Mouse (Mus musculus) olfactory bulb, adult 2 months (tissue): ENCODE results near the gene Thbs1. TPM values are rescaled to one million over a fixed set of nuclear protein-coding genes. Genes with fewer than 3 reads are reported as not detected.

Experiments
- H3K27ac ChIP-seq: fragments of 200-500 bp; 2 replicates; pipeline ENCODE4 v1.5.1; 2012; ENCODE audit warnings: low read depth, low read length; ENCODE audit not compliant: insufficient read depth
- H3K4me1 ChIP-seq: fragments of 200-500 bp; 2 replicates; pipeline ENCODE4 v1.6.1; 2012; ENCODE audit warnings: low read length; ENCODE audit not compliant: control insufficient read depth, insufficient read depth
- H3K4me3 ChIP-seq: fragments of 200-500 bp; 2 replicates; pipeline ENCODE4 v1.5.1; 2012; ENCODE audit warnings: mild to moderate bottlenecking, low read depth, low read length, moderate library complexity; ENCODE audit not compliant: insufficient read depth
- CTCF ChIP-seq: fragments of 200-500 bp; IDR thresholded peaks from 2 replicates; pipeline ENCODE4 v1.5.1; 2012; ENCODE audit warnings: low read depth, mild to moderate bottlenecking, low read length, moderate library complexity; ENCODE audit not compliant: insufficient read depth
- POLR2A ChIP-seq: fragments of 200-500 bp; IDR thresholded peaks from 2 replicates; pipeline ENCODE4 v1.6.1; 2012; ENCODE audit warnings: mild to moderate bottlenecking, low read depth, low read length, moderate library complexity; ENCODE audit not compliant: insufficient read depth
- WGBS: fragments of 180-500 bp; shearing (Covaris S2); methylation state at CpG from one replicate; pipeline ENCODE4 v1.1.7; 2018; 5-methylcytosine and 5-hydroxymethylcytosine counted together
- polyA plus RNA-seq: library from polyadenylated mRNA; stranded (reverse); fragments of >200 nt; gene quantifications from 2 replicates; pipeline ENCODE4 v1.2.4, GENCODE M21; 2012; ENCODE audit warnings: low replicate concordance; ENCODE audit not compliant: missing spikeins, insufficient read depth, insufficient read length

Thbs1 gene
- polyA plus RNA-seq, result not detected in 2 replicates

DNA sequence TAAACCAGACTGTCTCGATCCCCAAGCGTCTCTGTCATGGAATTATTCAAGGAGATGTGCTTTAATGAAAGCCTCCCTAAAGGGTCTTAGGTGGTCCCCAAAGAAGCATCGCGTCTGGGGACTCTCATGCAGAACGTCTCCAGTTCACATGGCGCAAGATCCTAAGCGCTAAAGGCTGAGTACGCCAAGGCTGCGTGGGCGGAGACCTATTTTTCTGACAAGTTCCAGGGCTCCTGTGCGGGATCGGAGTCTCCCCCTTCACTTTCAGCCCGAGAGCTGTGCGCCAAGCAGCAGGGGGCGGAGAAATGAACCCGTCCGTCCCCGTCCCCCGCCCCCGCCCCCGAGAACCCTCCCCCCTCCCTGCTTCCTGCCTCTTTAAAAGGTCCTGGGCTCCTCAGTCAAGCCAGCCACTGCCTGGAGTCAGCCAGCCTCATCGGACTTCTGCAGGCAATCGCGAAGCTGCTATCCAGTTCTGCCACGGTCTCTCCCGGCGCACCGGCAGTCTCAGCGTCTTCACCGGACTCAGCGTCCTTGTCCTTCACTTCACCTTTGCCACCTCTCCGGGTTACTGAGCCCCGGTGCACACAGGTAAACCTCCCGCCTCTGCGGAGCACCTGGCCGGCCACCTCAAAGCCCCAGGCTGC, at the start of gene Thbs1:
Thbs1 (plus strand) TSS at position 389 of the 644 bp plus-strand sequence.
- Histone ChIP-seq H3K4me1 (peaks cover 13% of the 10 kb centered on the region), H3K27ac (no peak within 1 kb of the TSS), H3K4me3 (peak within 1 kb of the TSS; percentile 44)
- WGBS, result 0% methylated on average over 34 of the region's 36 CpGs
- TF ChIP-seq POLR2A, result no peak
- no peak for TF ChIP-seq CTCF

DNA sequence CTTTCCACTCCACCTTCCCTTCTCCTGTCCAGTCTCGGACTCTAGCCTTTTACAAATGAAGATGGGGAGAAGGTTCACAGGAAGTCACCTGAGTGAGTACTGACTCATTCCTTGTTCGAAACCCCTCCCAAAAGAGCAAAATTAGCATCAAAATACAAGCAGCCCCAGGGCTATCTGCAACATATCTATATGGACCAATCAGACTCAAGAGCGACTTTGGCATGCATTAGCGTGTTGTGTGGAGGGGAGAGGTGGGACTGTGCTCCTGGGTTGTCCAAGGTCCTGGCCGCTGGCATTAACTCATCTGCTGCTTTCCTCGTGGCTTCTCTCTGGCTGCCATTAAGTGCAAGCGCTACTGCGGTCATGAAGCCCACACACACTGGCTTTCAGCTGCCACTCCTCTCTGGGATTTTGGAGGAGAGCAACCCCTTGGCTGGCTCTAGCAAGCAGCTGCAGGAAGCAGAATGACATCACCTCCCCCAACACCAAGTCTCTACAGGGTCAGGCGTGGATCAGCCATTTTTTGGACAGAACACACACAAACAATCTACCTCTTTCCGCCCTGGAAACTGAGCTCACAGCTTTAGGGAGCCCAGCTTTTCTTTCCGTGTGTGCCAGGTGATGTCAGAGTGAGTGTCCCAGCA, 47.4 kb upstream of the Thbs1 start:
- no peaks in the 10 kb centered on the region for H3K4me1 ChIP-seq
- WGBS, result 86% methylated on average over 11 of the region's 11 CpGs
- no peak for TF ChIP-seq CTCF
- no peak for TF ChIP-seq POLR2A
- H3K27ac ChIP-seq, result no peak overlapping the region
- no peak overlapping the region for H3K4me3 ChIP-seq

- Histone ChIP-seq H3K4me1 (no peaks in the 10 kb centered on the region), H3K4me3 (no peak overlapping the region), H3K27ac (no peak overlapping the region)
- TF ChIP-seq POLR2A, result no peak
- no peak for TF ChIP-seq CTCF
- 83% methylated on average over 8 of the region's 8 CpGs for WGBS
Observed at GRCm38 (mm10) chr2:118066065-118066770, 45.5 kb upstream of the Thbs1 start.

DNA sequence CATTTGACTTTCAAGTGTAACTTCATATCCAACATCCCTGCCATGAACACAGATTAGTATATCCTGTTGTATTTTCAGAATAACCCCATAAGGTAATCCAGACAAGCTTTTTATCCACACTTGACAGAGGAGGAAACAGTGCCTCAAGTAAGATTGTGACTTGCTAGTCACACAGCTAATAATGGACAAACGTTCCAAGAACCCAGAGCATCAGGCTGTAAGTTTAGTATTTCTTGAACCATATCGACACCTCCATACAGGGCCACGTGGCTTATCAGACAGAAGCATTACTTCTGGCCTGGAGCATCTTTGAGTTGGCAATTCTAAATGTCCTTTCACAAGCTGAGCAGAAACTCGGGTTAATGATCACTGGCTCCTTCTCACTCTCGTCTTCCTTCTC, 41.7 kb upstream of the Thbs1 start:
- Histone ChIP-seq H3K27ac (no peak overlapping the region), H3K4me3 (no peak overlapping the region), H3K4me1 (no peaks in the 10 kb centered on the region)
- TF ChIP-seq CTCF (no peak), POLR2A (no peak)
- WGBS, result 78% methylated on average over 5 of the region's 5 CpGs

- H3K4me1 ChIP-seq, result no peaks in the 10 kb centered on the region
- WGBS, result 87% methylated on average over 7 of the region's 7 CpGs
Observed at GRCm38 (mm10) chr2:118072811-118073372, 38.8 kb upstream of the Thbs1 start.

GRCm38 (mm10) chr2:118074030-118074429, 37.6 kb upstream of the Thbs1 start:
- no peak for TF ChIP-seq CTCF
- no peak for TF ChIP-seq POLR2A
- H3K4me1 ChIP-seq, result no peaks in the 10 kb centered on the region
- no peak overlapping the region for H3K27ac ChIP-seq
- WGBS, result 53% methylated on average over 2 of the region's 2 CpGs
- no peak overlapping the region for H3K4me3 ChIP-seq

More at GRCm38 (mm10) chr2:118072811-118073372, 38.8 kb upstream of the Thbs1 start:
- Histone ChIP-seq H3K4me3 (no peak overlapping the region), H3K27ac (no peak overlapping the region)
- TF ChIP-seq POLR2A, result no peak
- TF ChIP-seq CTCF, result no peak

DNA sequence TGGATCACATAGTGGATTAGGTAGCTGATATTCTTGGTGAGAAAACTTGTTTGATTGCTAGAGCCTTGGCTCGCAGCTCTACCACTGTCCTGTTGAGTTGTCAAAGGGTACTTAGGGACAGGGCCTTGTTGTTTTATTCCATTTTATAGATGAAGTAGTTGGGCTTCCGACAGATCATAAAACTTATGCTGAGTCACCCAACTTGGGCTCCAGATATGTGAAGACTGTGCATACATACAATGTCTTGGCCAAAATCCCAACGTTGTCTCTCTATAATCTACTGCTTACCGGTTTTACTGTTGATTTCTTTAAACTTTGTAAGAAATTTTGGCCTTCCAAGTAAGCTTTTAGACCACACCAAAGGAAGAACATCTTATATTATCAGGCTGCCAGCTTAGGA, 36.5 kb upstream of the Thbs1 start:
- WGBS, result 96% methylated on average over 4 of the region's 4 CpGs
- Histone ChIP-seq H3K4me1 (no peaks in the 10 kb centered on the region), H3K4me3 (no peak overlapping the region), H3K27ac (no peak overlapping the region)
- no peak for TF ChIP-seq CTCF
- TF ChIP-seq POLR2A, result no peak

- 85% methylated on average over 4 of the region's 4 CpGs for whole genome bisulfite sequencing
- H3K27ac ChIP-seq, result no peak overlapping the region
- TF ChIP-seq CTCF, result no peak
- TF ChIP-seq POLR2A, result no peak
- no peaks in the 10 kb centered on the region for H3K4me1 ChIP-seq
- no peak overlapping the region for H3K4me3 ChIP-seq
Observed at GRCm38 (mm10) chr2:118079131-118079530, 32.5 kb upstream of the Thbs1 start.
